Mouse (Mus musculus) telencephalon, adult 2 months (tissue): ENCODE results near the gene Ssbp4.

ENCODE experiments used
- DNase-seq: peaks from one replicate; pipeline ENCODE4 v3.0.0-alpha.2; 2011; ENCODE audit warnings: low read depth, low spot score

Gene Ssbp4

GRCm38 (mm10) chr8:70607898-70608748 is 549 bp downstream of the Ssbp4 start:
- DNase-seq = no peak

DNA sequence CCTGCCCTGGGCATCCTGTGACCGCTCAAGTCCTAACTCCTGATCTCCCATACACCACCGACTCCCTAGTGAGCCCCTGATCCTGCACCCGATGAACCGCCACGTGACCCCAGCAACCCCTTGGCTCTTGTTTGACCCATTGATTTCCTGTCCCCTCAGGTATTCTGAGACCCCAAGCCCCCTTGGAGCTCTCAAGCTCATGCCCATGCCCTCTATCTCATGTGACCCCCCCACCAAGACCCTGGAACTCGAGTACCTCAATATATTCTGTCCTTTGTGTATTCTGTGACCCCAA is 1.1 kb downstream of the Ssbp4 start:
- DNase-seq = no peak

- DNase-seq = no peak
These were observed 1.7 kb downstream of the Ssbp4 start for GRCm38 (mm10) chr8:70606780-70607602.

GRCm38 (mm10) chr8:70605871-70606779 is 2.5 kb downstream of the Ssbp4 start:
- no peak for DNase-seq

- DNase-seq = no peak
These were observed 4.1 kb downstream of the Ssbp4 start for GRCm38 (mm10) chr8:70604558-70604957.

DNA sequence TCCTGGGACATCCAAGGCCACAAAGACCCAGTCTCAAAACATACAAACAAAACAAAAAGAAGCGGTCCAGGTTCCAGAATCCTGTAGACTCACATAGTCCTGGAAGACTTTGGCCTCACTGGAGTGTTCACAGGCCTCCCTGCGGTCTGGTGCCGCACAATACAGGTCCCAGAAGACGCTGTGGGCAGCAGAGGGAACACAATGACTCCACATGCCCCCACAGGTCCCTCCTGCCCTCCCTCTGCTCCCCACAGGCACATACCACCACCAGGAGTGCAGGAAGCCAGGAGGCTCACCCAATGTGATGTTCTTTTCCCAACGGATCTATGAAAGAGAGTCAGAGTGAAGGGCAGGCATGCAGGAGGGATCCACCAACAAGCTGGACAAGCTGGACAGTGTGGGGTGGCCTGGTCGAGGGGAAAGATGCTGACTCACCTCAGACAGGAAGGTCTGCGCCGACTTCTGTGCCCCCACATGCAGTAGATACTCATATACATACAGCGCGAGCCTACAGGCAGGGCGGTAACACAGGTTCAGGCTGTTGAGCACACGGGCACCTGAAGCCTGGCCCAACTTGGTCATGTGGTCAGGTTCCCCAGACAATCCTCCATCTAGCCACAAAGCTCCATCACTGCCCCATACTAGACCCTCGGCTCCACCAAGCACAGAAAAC is 6.4 kb downstream of the Ssbp4 start:
- DNase-seq = no peak

- no peak for DNase-seq
These were observed 7.4 kb downstream of the Ssbp4 start for GRCm38 (mm10) chr8:70601271-70601649.

DNA sequence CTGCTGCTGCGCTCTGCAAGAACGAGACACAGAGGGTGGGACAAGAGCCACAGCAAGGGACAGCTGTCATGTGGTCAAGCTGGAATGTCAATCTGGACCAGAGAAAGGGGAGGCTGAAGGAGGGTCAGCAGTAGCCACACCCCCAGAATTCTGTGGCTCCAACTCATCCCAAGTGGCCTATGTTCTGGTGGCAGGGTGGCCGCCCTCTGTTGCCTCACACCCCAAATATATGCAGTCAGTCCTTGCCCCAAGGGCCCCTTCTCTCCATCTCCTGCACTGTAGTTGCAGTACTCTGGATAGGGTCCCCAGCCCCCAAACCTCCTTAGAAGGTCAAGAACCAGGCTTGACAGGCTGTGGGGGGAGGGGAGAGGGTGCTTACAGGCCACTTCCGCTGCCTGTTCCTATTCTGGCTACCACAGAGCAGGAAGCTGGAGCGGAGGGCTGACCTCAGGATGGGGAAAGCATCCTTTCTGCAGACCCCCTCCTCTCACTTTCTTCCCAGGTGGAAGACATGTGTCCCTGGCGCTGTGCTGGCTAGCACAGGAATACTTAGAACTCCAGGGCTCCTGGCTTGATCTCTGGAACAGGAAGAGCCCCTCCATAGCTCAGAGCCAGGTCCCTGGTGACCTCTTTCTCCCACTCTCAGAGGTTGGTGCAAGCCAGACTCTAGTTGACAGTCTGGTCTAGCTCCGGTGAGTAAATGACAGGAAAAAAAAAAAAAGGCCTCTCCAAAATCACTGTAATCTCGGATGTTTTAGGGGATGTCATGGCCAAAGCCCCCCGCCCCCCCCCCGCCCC is 8.0 kb downstream of the Ssbp4 start:
- DNase-seq = no peak

DNA sequence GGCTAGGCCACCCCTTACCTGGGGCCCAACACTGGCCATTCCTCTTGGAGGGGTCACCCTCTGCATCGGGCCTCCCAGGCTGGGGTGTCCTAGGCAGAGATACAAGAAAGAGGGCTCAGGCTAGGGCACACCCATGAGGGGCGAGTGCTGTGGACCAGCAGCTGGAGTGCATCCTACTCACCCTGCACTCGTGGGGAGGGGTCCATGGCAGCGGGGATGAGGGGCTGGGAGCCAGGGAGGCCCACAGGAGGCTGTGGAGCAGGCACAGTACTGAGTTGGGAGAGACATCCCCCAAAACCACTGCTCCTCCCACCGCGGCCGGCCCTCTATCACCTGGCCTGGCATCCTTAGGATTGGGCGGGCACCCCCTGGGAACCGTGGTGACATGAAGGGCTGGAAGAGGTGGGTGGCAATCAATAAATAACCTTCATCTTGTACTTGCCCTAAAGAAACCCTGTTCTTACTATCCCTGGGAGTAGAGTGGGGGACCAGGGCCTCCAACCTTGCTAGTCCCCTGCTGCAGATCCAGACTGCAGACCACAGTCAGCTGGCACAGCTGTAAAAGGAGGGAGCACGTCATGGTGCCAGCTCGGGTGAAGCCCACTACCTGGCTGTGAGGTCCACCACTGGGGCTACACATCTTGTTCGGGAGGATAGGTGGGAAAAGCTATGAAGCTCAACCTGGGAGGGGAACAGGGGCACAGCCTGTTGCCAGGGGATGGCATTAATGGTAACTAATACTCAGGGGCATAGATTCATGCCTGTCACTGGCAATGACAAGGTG is 9.0 kb downstream of the Ssbp4 start:
- DNase-seq = no peak

DNA sequence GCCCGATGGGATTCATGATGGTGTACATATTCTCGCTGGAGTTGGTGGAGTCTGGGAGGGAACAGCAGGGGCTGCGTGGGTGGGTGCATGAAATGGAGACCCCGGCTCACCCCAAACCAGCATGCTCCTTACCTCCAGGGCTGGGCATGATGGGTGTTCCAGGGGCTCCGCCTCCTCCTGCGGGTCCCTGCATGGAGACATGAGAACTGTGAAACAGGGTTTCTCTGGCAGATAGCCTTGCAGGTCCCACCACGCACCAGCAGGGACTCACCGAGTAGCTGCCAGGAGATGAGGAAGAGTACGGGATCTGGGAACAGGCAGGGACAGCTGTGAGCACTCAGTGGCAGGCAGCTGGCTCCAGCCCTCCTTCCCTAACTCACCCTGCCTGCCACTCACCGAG is 9.9 kb downstream of the Ssbp4 start:
- no peak for DNase-seq

DNA sequence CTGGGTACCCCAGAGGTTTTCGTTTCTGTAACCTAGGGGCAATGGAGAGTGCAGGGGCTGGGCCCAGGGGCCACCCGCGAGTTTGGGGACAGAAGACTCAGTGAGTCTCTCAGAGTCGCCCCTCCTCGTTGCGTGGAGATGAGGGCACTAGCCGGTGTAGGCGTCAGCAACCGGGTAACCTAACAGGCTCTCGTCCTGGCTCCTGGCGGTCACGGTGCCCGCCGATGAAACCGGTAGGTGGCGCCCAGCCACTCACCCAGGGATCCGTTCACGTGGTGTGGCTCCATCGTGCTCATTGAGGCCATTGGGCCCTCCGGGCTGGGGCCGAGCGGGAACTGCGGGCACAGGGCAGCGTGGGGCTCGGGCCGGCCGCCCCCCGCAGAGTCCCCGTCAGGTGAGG is 10.4 kb downstream of the Ssbp4 start:
- no peak for DNase-seq

DNA sequence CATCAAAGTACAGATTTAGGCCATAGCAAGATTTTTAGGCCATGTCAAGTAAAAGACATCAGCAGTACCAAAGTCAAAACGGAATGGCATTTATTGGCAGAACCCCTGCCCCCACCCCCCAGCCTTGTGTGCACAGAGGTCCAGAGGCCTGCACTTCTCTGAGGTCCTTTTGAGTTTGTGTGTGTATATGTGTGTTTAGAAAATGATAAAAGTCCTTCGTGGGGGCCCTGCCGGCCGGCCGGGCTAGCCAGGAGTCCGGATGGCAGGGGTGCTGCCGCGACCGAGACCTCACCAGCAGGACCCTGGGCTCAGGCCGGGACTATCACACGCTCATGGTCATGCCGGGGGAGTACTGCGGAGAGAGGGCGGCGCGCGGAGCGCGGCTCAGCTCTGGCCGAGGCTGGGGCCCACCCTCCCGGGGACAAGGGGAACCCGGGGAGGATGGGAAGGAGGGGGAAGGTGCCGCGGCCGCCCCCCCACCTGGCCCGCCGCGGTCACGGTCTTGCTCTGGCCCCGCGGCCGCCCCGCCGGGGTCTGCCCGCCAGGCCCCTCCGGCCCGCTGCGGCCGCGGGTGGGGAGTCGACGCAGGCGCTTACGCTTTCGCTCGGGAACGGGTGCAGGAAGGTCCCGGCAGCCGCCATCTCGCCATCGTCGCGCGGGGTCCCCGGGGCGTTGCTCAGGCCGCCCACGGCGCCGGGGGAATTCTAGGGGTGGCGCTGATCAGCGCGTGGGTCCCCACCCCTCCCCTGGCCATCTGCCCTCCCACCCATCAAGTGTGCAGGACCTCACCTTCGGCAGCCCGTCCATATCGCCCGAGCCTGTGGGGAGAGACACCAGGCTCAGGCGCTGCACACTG is 11.0 kb downstream of the Ssbp4 start:
- DNase-seq = no peak

DNA sequence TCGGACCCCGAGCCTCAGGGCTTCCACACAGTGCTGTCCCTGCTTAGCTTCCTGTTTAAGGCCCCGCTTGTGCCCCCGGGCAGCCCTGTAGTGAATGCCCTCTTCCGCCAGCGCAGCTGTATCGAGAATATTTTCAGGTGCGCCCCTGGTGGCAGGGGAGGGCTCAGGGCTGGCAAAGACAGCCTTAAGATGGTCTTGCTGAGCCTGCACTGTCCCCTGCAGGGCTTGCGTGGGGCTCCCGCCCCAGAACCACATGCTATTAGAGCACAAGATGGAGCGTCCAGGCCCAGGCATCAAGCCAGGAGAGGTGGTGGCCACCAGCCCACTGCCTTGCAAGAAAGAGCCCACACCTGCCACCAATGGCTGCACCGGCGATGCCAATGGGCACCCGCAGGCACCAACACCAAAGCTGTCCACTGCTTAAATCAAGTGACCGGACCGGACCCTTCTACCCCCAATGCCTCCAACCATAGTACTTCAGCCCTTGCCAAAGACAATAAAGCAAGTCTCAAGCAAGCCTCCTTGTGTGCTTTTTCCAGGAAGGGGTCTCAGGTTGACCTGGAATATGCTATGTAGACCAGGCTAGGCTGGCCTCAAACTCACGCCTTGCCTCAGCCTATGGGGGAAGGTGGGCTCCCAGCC is 11.8 kb downstream of the Ssbp4 start:
- no peak for DNase-seq

- DNase-seq = no peak
These were observed 12.5 kb downstream of the Ssbp4 start for GRCm38 (mm10) chr8:70596216-70596615.

GRCm38 (mm10) chr8:70595811-70596210 is 12.9 kb downstream of the Ssbp4 start:
- DNase-seq = no peak

GRCm38 (mm10) chr8:70594621-70595564 is 13.8 kb downstream of the Ssbp4 start:
- DNase-seq = no peak

GRCm38 (mm10) chr8:70593961-70594609 is 14.6 kb downstream of the Ssbp4 start, which contains the start of gene Isyna1:
Gene Isyna1 (plus strand): TSS chr8:70594373.
- no peak for DNase-seq
